Mouse (Mus musculus) intestine, embryonic 14.5 days (tissue): ENCODE data around the gene Igflr1. TPM values are rescaled to one million over a fixed set of nuclear protein-coding genes. Genes with fewer than 3 reads are reported as not detected.
A peak's percentile ranks its signal among the peaks of the same experiment; 100 is the strongest.

Source experiments
- ATAC-seq: fragments of 200-750 bp; cut with Nextera tagmentation; replicated peaks from 2 replicates; pipeline ENCODE4 v1.8.0; 2017; ENCODE audit warnings: low read depth, moderate number of reproducible peaks, moderate TSS enrichment, moderate library complexity; ENCODE audit not compliant: low FRiP score, low TSS enrichment
- DNase-seq: peaks from one replicate; pipeline ENCODE4 v3.0.0-alpha.2; 2018; ENCODE audit warnings: low spot score
- H3K27ac ChIP-seq: fragments of 300-500 bp; sonication (generic); 2 replicates; pipeline ENCODE4 v1.5.1; 2014; ENCODE audit warnings: low read depth, mild to moderate bottlenecking, control low read depth
- H3K27me3 ChIP-seq: fragments of 300-500 bp; sonication (generic); replicated peaks from 2 replicates; pipeline ENCODE4 v1.6.1; 2014; ENCODE audit warnings: low read length, control low read depth; ENCODE audit not compliant: control insufficient read depth, insufficient read depth
- H3K36me3 ChIP-seq: fragments of 300-500 bp; sonication (generic); 2 replicates; pipeline ENCODE4 v1.6.1; 2014; ENCODE audit warnings: low read length, control low read depth; ENCODE audit not compliant: control insufficient read depth, insufficient read depth
- H3K4me1 ChIP-seq: fragments of 300-500 bp; sonication (generic); replicated peaks from 2 replicates; pipeline ENCODE4 v1.6.1; 2014; ENCODE audit warnings: low read length, control low read depth, mixed read lengths; ENCODE audit not compliant: control insufficient read depth, insufficient read depth
- H3K4me2 ChIP-seq: fragments of 300-500 bp; sonication (generic); 2 replicates; pipeline ENCODE4 v1.6.1; 2014; ENCODE audit warnings: low read length
- H3K4me3 ChIP-seq: fragments of 300-500 bp; sonication (generic); 2 replicates; pipeline ENCODE4 v1.5.1; 2014; ENCODE audit warnings: low read depth, low read length, control low read depth, mixed read lengths
- H3K9ac ChIP-seq: fragments of 300-500 bp; sonication (generic); 2 replicates; pipeline ENCODE4 v1.6.1; 2014; ENCODE audit warnings: mild to moderate bottlenecking, low read length
- H3K9me3 ChIP-seq: fragments of 300-500 bp; sonication (generic); 2 replicates; pipeline ENCODE4 v1.6.1; 2016; ENCODE audit warnings: low read length, control low read depth; ENCODE audit not compliant: control insufficient read depth
- WGBS: fragments of 180-500 bp; shearing (Covaris S2); extraction: QIAGEN DNeasy Blood & Tissue Kit; methylation state at CpG from one replicate; pipeline ENCODE4 v1.1.7; 2014; 5-methylcytosine and 5-hydroxymethylcytosine counted together
- polyA plus RNA-seq: library from polyadenylated mRNA; unstranded; fragments of >200 nt; fragmentation: Nextera tagmentation; extraction: Ambion mirVana; gene quantifications from 2 replicates; pipeline ENCODE4 v1.2.1, GENCODE M21; 2014

Gene Igflr1
- polyA plus RNA-seq, 1 experiment from 2014 or later = 3.5 TPM

GRCm38 (mm10) chr7:30531291-30531815 is 33.9 kb upstream of the Igflr1 start:
- Histone ChIP-seq H3K4me1 (peaks cover 27% of the 10 kb centered on the region), H3K27me3 (no peaks in the 10 kb centered on the region), H3K36me3 (peaks cover 46% of the 10 kb centered on the region), H3K4me2 (no peak overlapping the region), H3K27ac (no peak overlapping the region), H3K4me3 (no peak overlapping the region), H3K9ac (no peak overlapping the region), H3K9me3 (no peaks in the 10 kb centered on the region)
- ATAC-seq = no peak
- DNase-seq = no peak
- WGBS = 77% methylated on average over 9 of the region's 9 CpGs

DNA sequence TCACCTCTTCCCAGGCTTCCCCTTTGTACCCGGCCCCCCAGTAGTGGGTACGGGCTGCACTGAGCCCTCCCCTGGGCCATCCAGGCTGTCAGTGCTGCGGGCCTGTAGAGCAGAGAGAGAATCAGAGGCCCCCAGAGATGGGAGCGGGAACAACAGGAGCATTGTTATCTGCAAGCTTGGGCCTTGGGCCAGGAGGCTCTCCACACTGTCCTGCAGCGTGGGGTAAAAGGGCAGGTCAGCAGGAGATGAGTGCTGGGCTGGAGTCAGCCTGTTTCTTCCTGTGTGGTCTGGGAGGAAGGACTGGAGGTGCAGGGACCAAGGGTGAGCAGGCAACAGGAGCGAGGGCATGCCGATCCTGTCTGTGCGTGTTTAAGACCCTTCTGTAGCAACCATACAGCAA is 32.3 kb upstream of the Igflr1 start:
- Histone ChIP-seq H3K27me3 (no peaks in the 10 kb centered on the region), H3K4me1 (peaks cover 22% of the 10 kb centered on the region), H3K4me2 (peak overlapping the region; percentile 0; the same call in 1 of the 2 replicates), H3K9ac (no peak overlapping the region), H3K27ac (no peak overlapping the region), H3K36me3 (peaks cover 45% of the 10 kb centered on the region), H3K4me3 (no peak overlapping the region), H3K9me3 (no peaks in the 10 kb centered on the region)
- ATAC-seq = no peak
- DNase-seq = no peak
- 34% methylated on average over 8 of the region's 8 CpGs for WGBS

- WGBS = 8% methylated on average over 26 of the region's 26 CpGs
- no peak for DNase-seq
- ATAC-seq = peak; percentile 24; the same call in 1 of the 2 replicates
- Histone ChIP-seq H3K27ac (no peak overlapping the region; the same call in 1 of the 2 replicates), H3K9ac (peak overlapping the region; percentile 69), H3K9me3 (no peaks in the 10 kb centered on the region), H3K4me3 (peak overlapping the region; percentile 72), H3K36me3 (peaks cover 38% of the 10 kb centered on the region), H3K27me3 (no peaks in the 10 kb centered on the region), H3K4me1 (peaks cover 22% of the 10 kb centered on the region), H3K4me2 (peak overlapping the region; percentile 90)
These were observed 31.1 kb upstream of the Igflr1 start for GRCm38 (mm10) chr7:30533941-30534632.

DNA sequence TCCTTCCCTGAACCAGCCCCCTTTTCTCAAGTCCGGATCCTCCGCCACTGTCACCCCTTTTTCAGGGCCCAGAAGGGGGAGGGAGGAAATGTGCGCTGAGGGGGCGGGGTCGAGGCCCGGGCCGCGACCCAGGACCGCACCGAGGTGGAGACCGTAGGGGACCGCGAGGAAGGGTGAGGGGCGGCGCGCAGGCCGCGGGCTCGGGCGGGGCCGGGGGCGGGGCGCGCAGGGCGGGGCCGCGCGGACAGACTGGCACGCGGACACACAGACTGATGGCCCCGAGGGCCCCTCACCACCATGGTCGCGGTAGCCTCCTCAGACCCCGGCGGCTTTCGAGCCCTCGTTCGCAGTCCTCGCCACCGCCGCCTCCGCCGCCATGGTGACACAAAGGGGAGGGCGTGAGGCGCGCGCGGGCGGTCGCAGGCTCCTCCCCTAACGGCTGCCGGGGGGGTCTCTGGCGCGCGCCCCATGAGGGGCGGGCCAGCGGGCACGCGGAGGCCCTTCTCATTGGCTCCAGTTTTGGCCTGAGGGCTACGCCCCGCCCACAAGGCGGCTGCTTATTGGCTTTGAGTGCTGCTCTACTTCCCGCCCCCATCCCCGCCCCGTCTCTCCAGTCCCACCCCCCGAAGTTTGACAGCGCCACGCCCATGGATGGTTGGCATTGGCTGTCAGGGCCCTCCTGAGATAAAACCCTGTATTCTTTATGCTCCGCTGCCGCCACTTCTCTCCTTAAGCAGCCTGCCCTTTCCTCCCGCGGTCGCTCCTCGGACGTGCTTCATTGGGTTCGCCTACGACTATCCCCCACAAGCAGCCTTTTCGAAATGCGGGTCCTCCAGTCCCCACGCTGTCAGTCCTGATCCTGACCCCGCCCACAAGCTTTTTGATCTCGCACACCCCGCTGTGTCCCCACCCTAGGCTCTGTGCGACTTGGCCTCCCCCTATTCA is 30.3 kb upstream of the Igflr1 start, which contains the start of gene Arhgap33:
Arhgap33 (minus strand) TSS at position 428 of the 945 bp plus-strand sequence.
- Histone ChIP-seq H3K4me1 (peaks cover 22% of the 10 kb centered on the region), H3K27me3 (no peaks in the 10 kb centered on the region), H3K9me3 (no peaks in the 10 kb centered on the region), H3K4me2 (peak within 1 kb of the TSS; percentile 90), H3K27ac (no peak within 1 kb of the TSS; the same call in 1 of the 2 replicates), H3K9ac (peak within 1 kb of the TSS; percentile 69), H3K4me3 (peak within 1 kb of the TSS; percentile 72), H3K36me3 (peaks cover 38% of the 10 kb centered on the region)
- WGBS = under 1% methylated on average over 62 of the region's 84 CpGs
- DNase-seq (peak; percentile 96), ATAC-seq (peak; percentile 94)

DNA sequence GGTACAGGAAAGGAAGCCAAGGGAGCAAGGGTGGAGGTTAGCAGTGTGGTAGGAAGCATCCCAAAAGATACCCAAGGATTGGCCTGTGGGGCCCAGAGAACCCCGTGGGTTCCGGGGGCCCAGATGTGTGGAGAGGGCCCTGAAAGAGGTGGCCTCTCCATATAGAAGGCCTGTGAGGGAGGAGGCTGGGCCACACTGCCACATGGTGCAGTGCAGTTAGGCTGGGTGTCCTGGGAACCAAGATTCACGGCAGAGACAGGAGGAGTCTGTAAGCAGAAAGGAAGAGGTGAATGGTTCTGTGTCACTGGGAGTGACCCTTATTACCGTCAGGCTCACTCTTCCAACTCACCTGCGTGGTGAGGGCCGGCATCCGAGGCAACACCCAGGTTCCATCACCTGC is 24.7 kb upstream of the Igflr1 start:
- no peak for DNase-seq
- 92% methylated on average over 7 of the region's 7 CpGs for WGBS

GRCm38 (mm10) chr7:30544327-30544726 is 20.9 kb upstream of the Igflr1 start:
- ATAC-seq (no peak), DNase-seq (no peak)
- no peak overlapping the region for H3K4me2 ChIP-seq
- 94% methylated on average over 2 of the region's 2 CpGs for WGBS
- peaks cover 65% of the 10 kb centered on the region for H3K36me3 ChIP-seq
- H3K9me3 ChIP-seq = no peaks in the 10 kb centered on the region
- no peaks in the 10 kb centered on the region for H3K4me1 ChIP-seq
- no peak overlapping the region for H3K4me3 ChIP-seq
- H3K9ac ChIP-seq = no peak overlapping the region
- no peaks in the 10 kb centered on the region for H3K27me3 ChIP-seq
- H3K27ac ChIP-seq = no peak overlapping the region

More for the DNA sequence above, 24.7 kb upstream of the Igflr1 start:
- no peak overlapping the region for H3K9ac ChIP-seq
- H3K4me2 ChIP-seq = no peak overlapping the region
- no peak for ATAC-seq
- H3K36me3 ChIP-seq = peaks cover 49% of the 10 kb centered on the region
- no peak overlapping the region for H3K4me3 ChIP-seq
- H3K4me1 ChIP-seq = 0 out of 2 replicates have a peak, but pooled peaks cover under 1% of the 10 kb centered on the region
- no peaks in the 10 kb centered on the region for H3K9me3 ChIP-seq
- H3K27me3 ChIP-seq = no peaks in the 10 kb centered on the region
- H3K27ac ChIP-seq = no peak overlapping the region

- H3K36me3 ChIP-seq = peaks cover 32% of the 10 kb centered on the region
- no peak overlapping the region for H3K27ac ChIP-seq
- ATAC-seq (no peak), DNase-seq (no peak)
- H3K9me3 ChIP-seq = no peaks in the 10 kb centered on the region
- no peak overlapping the region for H3K9ac ChIP-seq
- peaks cover 8% of the 10 kb centered on the region for H3K4me1 ChIP-seq
- H3K27me3 ChIP-seq = no peaks in the 10 kb centered on the region
- WGBS = 92% methylated on average over 2 of the region's 2 CpGs
- H3K4me3 ChIP-seq = no peak overlapping the region
- no peak overlapping the region for H3K4me2 ChIP-seq
These were observed 15.3 kb upstream of the Igflr1 start for GRCm38 (mm10) chr7:30549880-30550279.

GRCm38 (mm10) chr7:30550603-30551002 is 14.6 kb upstream of the Igflr1 start:
- Histone ChIP-seq H3K4me1 (peaks cover 8% of the 10 kb centered on the region), H3K4me2 (no peak overlapping the region), H3K9ac (no peak overlapping the region), H3K9me3 (no peaks in the 10 kb centered on the region), H3K27me3 (no peaks in the 10 kb centered on the region), H3K36me3 (peaks cover 34% of the 10 kb centered on the region), H3K27ac (no peak overlapping the region), H3K4me3 (no peak overlapping the region)
- ATAC-seq (no peak), DNase-seq (no peak)
- 96% methylated on average over 1 of the region's 1 CpGs for WGBS
